Mouse (Mus musculus): ENCODE results near the gene Cenpm.

The Cenpm gene

DNA sequence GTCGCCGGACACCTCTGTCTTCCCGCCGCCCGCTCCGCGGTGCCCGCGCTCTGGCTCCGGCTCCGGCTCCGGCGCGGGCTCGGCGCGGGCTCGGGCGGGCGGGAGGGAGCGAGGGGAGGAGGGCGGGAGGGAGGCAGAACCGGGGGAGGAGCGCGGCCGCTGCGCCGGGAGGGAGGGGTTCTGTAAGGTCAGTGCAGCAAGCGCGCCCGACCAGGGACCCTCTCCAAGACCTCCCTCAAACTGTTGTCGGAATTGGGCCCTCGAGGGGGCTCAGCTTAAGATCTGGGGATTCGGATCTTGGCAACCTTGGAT, 31.8 kb downstream of the Cenpm start, which contains the start of gene Shisa8:
Gene Shisa8, minus strand, starts transcription at position 64 of the 312 bp plus-strand sequence.
- no peak for DNase-seq

DNA sequence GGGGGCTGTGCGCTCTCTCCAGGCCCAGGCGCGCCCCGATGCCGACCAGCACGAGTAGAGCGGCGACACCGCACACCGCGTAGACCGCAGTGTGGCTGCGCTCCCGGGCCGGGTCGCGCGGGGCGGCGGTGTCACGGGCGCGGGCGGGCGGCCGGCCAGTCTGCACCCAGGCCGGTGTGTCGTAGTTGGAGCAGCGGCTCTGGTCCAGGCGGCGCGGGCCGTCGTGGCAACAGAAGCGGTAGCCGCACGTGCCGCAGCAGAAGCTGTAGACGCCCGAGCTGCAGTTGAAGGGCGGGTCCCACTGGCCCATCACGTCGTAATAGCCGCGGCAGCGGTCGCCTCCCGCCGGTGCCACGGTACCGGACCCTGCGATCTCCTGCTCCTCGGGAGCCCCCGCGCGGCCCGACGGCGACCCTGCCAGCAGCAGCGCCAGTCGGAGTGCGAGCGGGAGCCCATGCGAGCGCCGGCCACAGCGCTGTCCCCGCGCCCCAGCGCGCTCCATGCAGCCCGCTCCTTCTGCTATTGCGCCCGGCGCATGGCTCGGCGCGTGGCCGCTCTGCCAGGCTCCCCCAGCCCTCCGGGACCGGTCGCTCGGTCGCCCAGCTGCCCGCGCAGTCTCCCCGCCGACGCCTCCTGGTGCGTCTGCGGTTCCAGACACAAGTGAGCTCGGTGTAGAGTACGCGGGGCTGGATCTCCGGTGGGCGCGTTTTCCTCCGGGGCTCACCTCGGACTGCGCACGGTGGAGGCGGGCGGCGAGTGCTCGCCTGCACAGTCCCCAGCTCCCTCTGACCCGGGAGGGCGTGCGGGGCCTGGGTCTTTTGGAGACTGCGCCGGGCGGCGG, 32.4 kb downstream of the Cenpm start:
- DNase-seq = no peak

DNA sequence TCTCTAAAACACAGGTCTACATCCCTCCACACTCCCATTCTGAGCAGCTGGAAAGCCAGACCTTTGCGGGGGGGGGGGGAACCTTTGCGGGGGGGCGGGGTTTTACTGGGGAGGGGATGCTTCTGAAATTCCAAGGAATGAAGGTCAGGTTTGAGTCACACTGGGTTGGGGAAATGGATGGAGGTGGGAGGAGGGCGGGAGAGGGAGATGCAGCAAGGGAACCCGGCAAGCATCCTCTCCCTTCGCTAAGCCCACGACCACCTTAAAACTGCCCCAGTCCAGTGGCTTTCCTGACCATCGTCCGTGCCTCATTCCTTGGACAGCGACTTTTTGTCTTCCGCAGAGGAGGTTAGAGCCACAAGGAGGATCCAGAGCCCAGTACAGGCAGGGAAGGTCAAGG, 33.3 kb downstream of the Cenpm start:
- DNase-seq = no peak

DNA sequence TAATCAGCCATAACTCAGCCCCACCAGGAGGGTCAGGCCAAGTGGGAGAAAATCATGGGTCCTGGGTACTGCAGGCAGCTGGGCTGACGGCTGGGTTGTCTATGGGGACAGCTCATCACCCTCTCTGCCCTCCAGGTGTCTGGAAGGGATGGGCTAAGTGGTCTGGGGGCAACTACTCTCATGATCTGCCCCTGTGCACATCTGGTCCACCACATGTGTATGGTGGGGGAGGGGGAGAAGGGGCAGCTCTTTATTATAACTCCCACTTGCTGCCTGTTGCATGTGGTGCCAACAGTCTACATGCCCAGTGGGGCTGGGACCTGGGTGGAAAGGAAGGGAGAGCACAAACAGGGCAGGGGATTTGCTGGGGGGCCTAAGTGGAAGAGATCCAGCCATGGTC, 33.7 kb downstream of the Cenpm start:
- DNase-seq = no peak

DNA sequence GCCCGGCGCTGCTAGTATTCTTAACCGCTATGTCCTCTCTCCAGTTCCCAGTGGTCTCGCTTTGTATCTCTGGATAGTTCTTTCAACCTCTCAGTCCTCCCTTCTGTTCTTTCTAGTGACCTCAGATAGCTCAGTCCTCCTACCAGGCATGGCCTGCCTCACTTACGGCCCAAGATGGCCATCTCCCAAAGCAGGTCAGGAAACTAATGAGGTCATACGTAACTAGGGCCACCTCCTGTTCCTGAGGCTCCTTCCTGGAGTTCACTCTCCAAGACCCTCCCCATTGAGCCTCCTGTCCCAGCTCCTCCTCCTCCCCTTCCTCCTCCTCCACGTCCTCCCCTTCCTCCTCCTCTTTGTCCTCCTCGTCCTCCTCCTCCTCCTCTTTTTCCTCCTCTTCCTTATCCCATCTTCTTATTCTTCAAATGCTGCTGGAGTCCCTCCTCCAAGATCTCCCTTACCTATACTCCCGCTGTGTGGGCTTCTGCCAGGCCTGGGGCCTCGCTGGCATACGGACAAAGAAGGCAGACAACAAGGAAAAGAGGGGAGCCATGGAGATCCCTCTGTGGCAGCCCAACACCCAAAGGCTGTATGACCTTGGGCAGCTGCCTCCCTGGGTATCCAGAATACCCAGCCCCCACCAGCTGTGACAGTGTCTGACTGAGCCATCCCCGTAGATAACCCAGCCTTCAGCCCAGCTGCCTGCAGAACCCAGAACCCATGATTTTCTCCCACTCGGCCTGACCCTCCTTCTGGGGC, 35.1 kb downstream of the Cenpm start:
- DNase-seq = no peak

DNA sequence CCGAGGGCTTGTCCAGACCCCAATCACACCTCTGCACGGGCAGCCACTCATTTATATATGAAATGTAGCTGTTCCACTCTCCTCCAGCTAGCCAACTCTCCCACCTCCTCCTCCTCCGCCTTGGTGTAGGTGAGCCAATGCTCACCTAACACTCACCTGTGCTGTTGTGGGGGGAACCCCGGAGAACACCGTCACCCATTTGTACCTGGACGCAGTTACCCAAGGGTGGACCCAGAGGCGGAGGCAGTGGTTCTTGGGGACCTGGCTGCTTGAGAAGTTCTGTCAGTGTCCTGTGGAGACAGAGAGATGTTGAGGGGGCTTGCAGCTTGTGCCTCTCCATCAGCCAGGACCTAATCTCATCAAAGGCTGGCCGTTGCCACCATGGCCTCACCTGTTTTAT, 36.2 kb downstream of the Cenpm start:
- no peak for DNase-seq

DNA sequence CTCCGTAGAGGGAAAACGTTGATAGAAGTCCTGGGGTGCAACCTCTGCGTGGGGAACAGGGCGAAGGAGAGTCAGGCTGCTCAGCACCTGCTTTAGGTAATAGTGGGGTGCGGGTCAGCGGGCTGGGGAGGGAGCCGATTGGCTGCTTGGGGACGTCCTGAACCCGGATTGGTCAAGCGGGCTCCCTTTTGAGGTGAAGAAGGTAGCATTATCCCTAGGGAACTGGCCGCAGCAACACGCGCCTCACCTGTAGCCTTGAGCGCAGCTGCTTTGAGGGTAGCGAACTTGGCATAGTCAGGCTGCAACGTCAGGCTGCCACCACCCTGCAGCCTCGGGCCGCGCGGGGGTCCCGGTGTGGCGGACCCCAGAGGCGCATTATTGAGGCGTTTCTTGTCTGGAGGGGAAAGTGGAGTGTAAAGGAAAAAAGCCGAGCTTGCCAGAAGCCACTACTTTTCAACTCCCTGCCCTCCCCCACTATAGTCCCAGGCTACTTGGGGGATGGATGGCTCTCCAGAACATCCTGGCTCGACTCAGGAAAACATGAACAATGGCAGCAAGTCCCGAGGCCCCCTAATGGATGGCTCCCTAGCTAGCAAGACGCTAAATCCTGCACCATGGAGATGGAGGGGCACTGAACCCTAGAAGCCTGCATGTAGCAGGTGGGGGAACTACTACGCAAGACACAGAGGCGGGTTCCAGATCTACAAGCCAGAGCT, 36.9 kb downstream of the Cenpm start:
- no peak for DNase-seq

DNA sequence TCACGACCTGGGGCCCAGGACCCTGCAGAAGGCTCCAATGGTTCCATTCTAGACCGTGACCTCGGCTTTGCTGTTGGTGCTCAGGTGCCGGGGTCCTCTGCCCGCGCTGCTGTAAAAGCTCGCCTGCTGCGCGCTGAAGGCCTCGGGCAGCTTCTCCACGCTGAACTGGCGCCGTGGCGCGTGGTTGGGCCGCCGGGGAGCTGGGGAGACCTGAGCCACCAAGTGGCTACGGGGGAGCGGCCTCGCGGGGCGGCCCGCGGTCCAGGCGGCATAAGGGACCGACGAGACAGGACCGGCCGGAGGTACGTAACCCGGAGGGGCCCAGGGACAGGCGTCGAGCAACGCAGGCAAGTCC, 37.5 kb downstream of the Cenpm start:
- DNase-seq = no peak

DNA sequence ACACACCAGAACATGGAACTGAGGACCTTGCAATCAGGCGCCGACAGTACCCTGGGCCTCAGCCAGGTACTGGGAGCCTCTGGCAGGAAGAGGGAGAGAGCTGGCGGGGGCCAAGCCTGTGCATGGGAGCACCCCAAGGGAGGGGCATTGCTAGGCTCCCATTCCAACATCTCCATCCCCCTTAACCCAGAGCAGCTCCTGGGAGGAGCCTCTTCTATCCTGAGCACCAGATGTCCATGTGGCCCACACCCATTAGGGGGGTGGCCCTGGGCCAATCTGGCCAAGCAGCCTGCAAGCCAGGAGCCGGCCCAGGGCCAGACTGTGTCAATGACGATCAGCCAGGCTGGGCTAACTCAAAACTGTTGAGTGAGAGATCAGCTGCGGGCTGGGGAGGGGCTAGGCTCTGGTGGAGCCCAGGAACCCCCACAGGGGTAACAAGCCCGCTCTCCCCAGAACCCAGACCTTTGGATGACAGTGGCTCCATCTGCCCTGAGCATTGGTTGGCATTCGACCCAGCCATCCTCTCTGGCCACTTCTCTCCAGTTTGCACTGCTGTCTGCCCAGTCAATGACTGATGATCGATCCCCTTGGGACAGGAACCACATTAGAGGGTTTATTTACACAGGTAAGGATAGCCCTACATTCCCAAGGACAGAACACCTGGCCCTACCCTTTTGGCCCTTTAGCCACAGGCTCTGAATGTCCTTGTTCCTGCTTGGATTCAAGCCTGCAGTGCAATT, 38.0 kb downstream of the Cenpm start:
- peak; percentile 27 for DNase-seq

DNA sequence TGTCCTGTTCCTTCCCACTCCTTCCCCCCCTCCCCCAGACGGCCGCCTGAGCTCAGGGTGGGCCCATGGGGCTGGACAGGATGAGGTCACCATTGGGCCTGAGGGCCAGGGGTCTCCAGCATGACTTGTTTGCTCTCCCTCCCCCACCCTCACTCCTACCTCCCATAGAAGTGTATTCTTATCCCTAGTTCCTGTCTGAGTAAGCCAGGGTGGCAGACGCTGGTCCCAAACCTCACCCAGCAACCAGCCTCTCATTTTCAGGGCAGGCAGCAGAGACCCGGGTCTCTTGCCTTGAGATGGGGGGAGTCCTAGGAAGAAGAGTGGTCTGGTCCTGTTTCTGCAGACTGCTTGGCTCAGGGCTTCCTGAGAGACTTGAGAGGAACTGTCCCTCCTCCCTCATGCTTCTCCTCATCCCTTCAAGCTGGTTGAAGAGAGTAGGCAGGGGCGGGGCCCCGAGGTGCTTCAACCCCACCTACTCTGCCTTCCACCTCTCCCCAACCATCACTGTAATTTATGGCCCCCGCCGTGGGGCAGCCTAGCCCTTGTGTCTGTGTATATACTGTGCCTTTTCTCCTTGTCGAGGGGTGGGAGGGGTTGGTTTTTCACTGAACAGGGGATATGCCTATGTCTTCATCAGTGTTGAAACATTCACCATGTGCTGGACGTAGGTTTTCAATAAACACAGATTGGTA, 39.7 kb downstream of the Cenpm start:
- DNase-seq = no peak

DNA sequence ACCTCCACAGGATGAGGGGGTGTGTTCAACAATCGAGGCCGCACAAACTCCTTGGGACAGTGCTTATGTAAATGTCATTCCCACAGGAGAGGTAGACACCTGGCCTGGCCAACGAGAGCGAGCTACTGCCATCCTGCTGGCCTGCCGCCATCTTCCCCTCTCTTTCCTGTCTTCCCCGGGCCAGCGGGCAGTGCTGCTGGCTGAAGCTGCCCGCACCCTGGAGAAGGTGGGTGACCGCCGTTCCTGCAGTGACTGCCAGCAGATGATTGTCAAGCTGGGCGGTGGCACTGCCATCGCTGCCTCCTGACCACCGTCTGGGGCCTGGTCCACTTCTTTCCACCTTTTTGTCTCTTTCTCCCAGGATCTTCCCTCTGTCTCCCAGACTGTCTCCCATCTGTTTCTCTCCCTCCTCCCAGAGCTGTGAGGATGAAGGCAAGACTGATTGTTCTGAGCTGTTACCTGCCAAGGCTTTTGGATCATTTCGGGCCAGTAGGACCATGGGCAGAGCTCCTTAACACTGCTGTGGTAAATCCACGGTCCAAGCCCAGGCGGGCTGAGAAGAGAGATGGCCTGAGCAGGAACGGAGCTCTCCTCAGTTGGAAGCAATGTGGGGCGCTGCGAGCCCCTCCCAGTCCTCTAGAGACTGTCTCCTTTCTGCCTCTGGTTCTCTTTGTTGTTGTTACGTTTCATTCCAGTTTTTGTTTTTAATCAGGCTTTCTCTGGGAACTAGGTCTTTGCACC, 40.8 kb downstream of the Cenpm start:
- no peak for DNase-seq

DNA sequence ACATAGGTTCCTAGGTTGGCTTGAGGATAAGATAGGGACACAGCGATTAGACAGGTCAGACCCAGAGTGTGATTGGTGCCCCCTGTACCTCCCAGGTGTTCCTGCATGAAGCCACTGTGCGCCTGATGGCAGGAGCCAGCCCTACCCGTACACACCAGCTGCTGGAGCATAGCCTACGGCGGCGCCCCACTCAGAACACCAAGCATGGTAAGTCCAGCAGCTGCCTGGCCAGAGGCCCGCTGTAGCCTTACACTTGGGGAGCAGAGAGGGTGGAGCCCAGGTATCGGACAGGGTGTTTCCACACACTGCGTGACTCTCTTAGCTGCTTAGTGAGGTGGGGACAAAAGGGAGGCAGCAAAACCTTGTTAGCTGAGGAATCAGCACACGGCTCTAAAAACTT, 41.5 kb downstream of the Cenpm start:
- no peak for DNase-seq

DNA sequence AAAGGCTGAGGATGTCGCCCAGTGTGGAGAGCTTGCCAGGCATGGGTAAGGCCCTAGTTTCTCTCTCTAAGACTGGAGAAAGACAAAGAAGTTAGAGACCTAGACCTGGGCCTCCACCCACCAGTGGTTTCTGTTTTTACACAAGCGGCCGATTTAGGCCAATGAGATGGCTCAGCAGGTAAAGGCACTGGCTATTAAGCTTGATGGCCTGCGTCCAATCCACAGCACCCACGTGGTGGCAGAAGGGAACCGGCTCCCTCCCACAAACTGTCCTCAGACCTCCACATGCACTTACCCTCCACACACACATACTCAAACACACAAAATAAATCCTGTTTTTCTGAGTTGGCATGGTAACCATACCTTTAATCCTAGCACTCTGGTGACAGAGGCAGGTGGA, 42.5 kb downstream of the Cenpm start:
- no peak for DNase-seq

DNA sequence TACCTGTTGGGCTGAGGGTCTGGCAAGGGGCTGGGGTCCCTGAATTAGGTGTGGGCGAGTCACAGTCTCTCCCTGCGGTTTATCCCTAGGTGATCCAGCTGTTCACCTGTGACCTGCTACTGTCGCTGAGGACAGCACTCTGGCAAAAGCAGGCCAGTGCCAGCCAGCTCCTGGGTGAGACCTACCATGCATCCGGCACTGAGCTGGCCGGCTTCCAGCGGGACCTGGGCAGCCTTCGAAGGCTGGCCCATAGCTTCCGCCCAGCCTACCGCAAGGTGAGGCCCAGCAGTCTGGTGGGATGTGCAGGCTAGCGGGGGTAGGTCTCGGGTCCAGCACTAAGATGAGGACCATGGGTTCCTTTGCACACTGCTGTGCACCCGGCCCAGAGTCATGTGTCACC, 45.0 kb downstream of the Cenpm start:
- DNase-seq = no peak

DNA sequence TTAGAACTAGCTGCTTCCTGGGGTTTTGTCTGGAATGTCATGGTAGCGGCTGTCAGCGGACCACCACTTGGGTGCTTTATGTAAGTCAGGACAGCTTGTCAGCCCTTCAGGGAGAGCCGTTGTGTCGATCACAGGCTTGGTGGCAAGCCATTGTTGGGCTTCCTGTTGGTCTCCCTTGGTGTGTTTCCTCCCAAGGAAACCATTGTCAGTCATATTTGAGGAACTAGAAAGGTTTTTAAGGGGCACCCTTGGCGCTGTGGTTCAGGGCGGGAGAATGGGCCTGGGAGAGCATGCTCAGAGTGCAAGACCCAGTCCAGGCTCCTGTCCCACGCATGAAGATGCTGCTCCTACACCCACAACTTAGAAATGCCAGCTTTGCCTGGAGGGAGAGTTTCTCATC, 46.2 kb downstream of the Cenpm start:
- no peak for DNase-seq

DNA sequence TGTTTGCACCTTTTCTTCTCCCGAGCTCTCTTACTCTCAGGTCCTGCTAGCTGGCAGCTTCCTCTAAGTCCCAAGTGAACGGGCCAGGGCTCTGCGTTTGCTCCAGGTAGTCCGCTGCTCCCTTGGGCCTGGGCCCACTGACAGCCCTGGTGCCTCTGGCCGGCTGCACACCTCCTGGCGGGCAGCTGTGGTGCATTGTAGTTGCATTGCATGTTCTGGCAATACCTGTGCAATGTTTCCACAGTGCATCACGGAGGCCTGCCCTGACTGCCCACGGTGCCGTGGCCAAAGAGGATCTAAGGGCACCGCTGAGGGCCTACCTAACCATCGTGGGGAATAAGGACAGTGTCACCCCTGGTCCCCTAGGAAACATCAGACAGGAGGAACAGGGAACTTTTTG, 46.6 kb downstream of the Cenpm start:
- no peak for DNase-seq

DNA sequence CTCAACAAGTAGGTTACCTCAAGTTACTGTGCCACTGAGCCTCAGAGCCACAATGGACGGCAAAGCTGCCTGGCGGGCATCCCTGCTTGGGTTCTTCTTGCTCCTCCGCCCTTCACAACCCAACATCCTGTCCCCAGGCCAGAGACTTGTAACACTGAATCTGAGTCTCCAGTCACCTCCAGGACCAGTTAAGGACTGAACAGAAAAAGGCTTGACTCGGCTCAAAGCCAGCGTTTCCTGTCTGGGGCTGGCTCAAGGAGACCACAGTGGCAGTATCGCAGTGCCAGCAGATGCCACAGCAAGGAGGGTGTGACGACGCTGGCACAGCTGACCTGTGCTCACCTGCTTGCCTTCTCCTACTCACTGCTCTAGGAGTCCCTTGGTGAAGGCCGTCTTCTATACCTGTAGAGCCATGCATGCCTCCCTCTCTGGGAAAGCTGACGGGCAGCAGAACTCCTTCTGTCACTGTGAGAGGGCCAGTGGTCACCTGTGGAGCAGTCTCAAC, 47.2 kb downstream of the Cenpm start:
- DNase-seq = no peak

DNA sequence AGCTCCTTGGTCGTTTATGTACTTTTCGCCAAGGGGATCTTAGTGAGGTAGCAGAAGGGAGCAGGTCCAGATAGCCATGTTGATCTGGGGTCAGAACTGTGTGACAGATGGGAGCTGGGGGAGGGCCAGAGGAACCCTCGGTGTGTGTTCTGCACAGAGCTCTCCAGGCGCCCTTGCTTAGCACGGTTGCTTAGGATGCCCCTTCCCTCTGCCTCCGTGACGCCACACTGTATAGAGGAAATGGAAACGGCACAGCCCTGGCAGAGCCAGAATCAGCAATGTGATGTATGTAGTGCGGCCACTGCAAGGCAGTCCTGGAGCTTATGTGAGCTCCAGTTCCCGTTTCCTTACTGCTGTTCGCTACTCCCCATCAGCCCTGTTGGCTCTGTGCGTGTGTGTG, 48.2 kb downstream of the Cenpm start:
- DNase-seq = no peak

DNA sequence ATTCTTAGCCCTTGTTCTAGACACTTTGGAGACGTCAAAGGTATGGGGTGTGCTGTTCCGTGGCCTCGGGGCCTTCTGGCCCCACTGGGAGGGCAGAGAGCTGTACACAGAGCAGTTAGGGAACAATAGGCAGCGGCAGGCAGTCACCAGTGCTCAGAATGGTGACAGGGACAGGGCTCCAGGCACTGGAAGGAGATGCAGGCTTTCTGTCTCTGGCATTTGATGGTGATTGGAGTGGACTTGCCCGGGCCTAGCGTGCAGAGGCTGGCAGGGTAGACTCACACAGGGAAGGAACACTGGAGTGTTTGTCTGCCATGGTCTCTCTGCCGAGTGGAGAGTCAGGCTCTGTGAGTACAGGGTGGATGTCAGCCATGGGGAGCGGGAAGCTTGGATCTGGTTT, 51.9 kb downstream of the Cenpm start:
- DNase-seq = no peak

DNA sequence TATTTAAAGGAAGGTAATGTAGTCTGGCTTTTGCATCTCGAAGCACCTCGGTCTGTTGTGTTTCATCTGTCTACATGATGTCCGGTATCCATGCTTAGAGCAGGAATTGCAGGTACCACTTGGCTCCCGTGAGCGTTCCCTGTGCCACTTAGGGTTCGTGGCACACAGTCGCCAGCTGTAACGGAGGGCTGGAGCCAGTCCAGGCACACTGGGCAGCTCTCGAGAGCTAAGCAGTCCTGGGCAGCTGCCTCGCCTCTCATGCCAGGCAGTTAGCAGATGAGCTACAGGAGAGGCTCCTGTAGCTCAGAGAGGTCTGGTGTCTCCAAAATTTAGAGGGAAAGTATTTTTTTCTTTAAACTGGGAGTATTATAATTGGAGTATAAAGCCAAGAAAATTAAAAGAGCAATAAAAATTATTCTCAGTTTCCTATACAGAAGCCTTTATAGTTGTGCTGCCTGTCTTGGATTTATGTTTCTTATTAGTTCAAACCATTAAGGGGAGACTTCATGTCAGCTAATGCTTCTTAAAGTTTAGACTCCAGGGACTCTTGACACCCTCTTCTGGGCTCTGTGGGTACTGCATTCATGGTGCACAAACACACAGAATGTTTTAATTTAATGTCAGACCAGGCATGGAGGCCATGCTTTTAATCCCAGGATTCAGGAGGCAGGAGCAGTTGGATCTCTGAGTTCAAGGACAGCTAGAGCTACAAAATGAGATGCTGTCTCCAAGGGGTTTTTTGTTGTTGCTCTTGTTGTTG, 55.9 kb downstream of the Cenpm start:
- DNase-seq = no peak

DNA sequence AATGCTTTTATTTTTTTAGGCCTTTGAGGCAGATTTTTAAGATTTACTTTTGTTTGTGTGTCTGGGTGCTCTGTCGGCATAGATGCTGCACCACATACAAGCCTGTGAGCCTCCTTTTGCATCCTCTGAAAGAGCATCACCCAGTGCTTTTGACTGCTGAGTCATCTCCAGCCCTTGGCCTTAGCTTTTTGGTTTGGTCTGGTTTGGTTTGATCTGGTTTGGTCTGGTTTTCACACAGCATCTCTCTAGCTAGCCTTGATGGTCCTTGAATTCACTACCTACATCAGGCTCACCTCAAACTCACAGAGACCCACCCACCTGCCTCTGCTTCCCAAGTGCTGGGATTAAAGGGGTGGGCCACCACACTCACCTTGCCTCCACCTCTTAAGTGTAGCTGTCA, 56.6 kb downstream of the Cenpm start:
- DNase-seq = no peak
